Comparison of ENCODE assay signal across 14 mouse cellular contexts in genomic region chr11:116463338-116463737, GRCm38 (mm10). TPM values are rescaled to one million over a fixed set of nuclear protein-coding genes. Genes with fewer than 3 reads are reported as not detected.
DNase-seq lines count a peak whose midpoint lies in the region; ATAC-seq and TF ChIP-seq lines count a peak whose summit lies in the region.
"Had no signal": no experiment of that assay in that cellular context is flagged by ENCODE, and none has a peak within 500 bp of the region (broad histone marks: within the 10 kb centered on the region; RNA-seq: fewer than 3 reads in every experiment).

No protein-coding gene starts in this region.

- DNase-seq in forebrain, embryonic 10.5 days (ENCODE audit: extremely low spot score, low spot score) = no peak
- no peak for DNase-seq in kidney, adult 18-20 months
- DNase-seq in limb, embryonic 14.5 days (ENCODE audit: low spot score) = no peak
- no peak for DNase-seq in urinary bladder, postnatal 25 days (ENCODE audit: low spot score)

- ATAC-seq in forebrain, embryonic 12.5 days (ENCODE audit: low FRiP score) = no peak
- peak; percentile 32; the same call in 1 of the 2 replicates for ATAC-seq in kidney, embryonic 16.5 days (ENCODE audit: low FRiP score, low TSS enrichment)
- 0 out of 2 replicates have a peak, but pooled peaks have one; percentile 14 for ATAC-seq in midbrain, embryonic 13.5 days
- ATAC-seq in midbrain, embryonic 16.5 days = no peak
- ATAC-seq in limb, embryonic 14.5 days (ENCODE audit: low FRiP score, low read depth) = no peak
- ATAC-seq: midbrain, embryonic 15.5 days had no signal

- peaks cover 11% of the 10 kb centered on the region for H3K4me1 ChIP-seq in forebrain, embryonic 10.5 days
- H3K4me1 ChIP-seq in forebrain, embryonic 12.5 days = no peaks in the 10 kb centered on the region
- H3K4me1 ChIP-seq in kidney, embryonic 16.5 days (ENCODE audit: insufficient read depth, low read length) = no peaks in the 10 kb centered on the region
- 0 out of 2 replicates have a peak, but pooled peaks cover 3% of the 10 kb centered on the region for H3K4me1 ChIP-seq in midbrain, embryonic 13.5 days (replicated peaks)
- no peaks in the 10 kb centered on the region for H3K4me1 ChIP-seq in midbrain, embryonic 16.5 days (ENCODE audit: control insufficient read depth, insufficient read depth, low read length)
- peaks cover 3% of the 10 kb centered on the region; the same call in 1 of the 2 replicates for H3K4me1 ChIP-seq in limb, embryonic 14.5 days (ENCODE audit: control insufficient read depth, insufficient read depth, low read length)
- H3K4me1 ChIP-seq: midbrain, embryonic 15.5 days had no signal

- H3K9me3 ChIP-seq in forebrain, embryonic 10.5 days = no peaks in the 10 kb centered on the region
- no peaks in the 10 kb centered on the region for H3K9me3 ChIP-seq in forebrain, embryonic 12.5 days
- H3K9me3 ChIP-seq in kidney, embryonic 16.5 days (ENCODE audit: low read length) = no peaks in the 10 kb centered on the region
- no peaks in the 10 kb centered on the region for H3K9me3 ChIP-seq in midbrain, embryonic 13.5 days
- H3K9me3 ChIP-seq in midbrain, embryonic 16.5 days (replicated peaks; ENCODE audit: control insufficient read depth, low read length, poor library complexity, severe bottlenecking) = no peaks in the 10 kb centered on the region
- H3K9me3 ChIP-seq in limb, embryonic 14.5 days (ENCODE audit: control insufficient read depth, low read length) = no peaks in the 10 kb centered on the region
- H3K9me3 ChIP-seq: G1E; midbrain, embryonic 15.5 days had no signal

- H3K4me3 ChIP-seq in forebrain, embryonic 10.5 days = no peak overlapping the region
- no peak overlapping the region for H3K4me3 ChIP-seq in forebrain, embryonic 12.5 days (replicated peaks)
- H3K4me3 ChIP-seq in kidney, embryonic 16.5 days (ENCODE audit: low read length) = no peak overlapping the region
- no peak overlapping the region for H3K4me3 ChIP-seq in midbrain, embryonic 13.5 days (replicated peaks)
- H3K4me3 ChIP-seq in midbrain, embryonic 16.5 days (ENCODE audit: low read depth, low read length) = no peak overlapping the region
- H3K4me3 ChIP-seq in limb, embryonic 14.5 days (replicated peaks; ENCODE audit: low read length) = no peak overlapping the region
- H3K4me3 ChIP-seq: midbrain, embryonic 15.5 days had no signal

- H3K4me2 ChIP-seq in forebrain, embryonic 12.5 days = no peak overlapping the region
- H3K4me2 ChIP-seq in kidney, embryonic 16.5 days (replicated peaks; ENCODE audit: low read depth, low read length) = no peak overlapping the region
- H3K4me2 ChIP-seq in midbrain, embryonic 13.5 days (replicated peaks) = no peak overlapping the region
- no peak overlapping the region for H3K4me2 ChIP-seq in midbrain, embryonic 16.5 days (ENCODE audit: low read length)
- H3K4me2 ChIP-seq in limb, embryonic 14.5 days (replicated peaks; ENCODE audit: low read depth, low read length, severe bottlenecking) = no peak overlapping the region
- H3K4me2 ChIP-seq: heart, embryonic 11.5 days; midbrain, embryonic 15.5 days had no signal

- H3K36me3 ChIP-seq in forebrain, embryonic 10.5 days (replicated peaks) = no peaks in the 10 kb centered on the region
- H3K36me3 ChIP-seq in forebrain, embryonic 12.5 days (replicated peaks) = no peaks in the 10 kb centered on the region
- H3K36me3 ChIP-seq in kidney, embryonic 16.5 days (ENCODE audit: insufficient read depth, low read length) = no peaks in the 10 kb centered on the region
- H3K36me3 ChIP-seq in midbrain, embryonic 13.5 days = no peaks in the 10 kb centered on the region
- no peaks in the 10 kb centered on the region for H3K36me3 ChIP-seq in midbrain, embryonic 16.5 days (ENCODE audit: control insufficient read depth, insufficient read depth, low read length)
- H3K36me3 ChIP-seq in limb, embryonic 14.5 days (ENCODE audit: control insufficient read depth, insufficient read depth, low read length) = no peaks in the 10 kb centered on the region
- H3K36me3 ChIP-seq: G1E; midbrain, embryonic 15.5 days had no signal

- H3K27me3 ChIP-seq in forebrain, embryonic 10.5 days (ENCODE audit: poor library complexity, severe bottlenecking) = no peaks in the 10 kb centered on the region
- no peaks in the 10 kb centered on the region for H3K27me3 ChIP-seq in forebrain, embryonic 12.5 days
- H3K27me3 ChIP-seq in kidney, embryonic 16.5 days (ENCODE audit: insufficient read depth, low read length) = no peaks in the 10 kb centered on the region
- no peaks in the 10 kb centered on the region for H3K27me3 ChIP-seq in midbrain, embryonic 13.5 days
- H3K27me3 ChIP-seq in midbrain, embryonic 16.5 days (ENCODE audit: control insufficient read depth, insufficient read depth, low read depth, low read length) = no peaks in the 10 kb centered on the region
- no peaks in the 10 kb centered on the region for H3K27me3 ChIP-seq in limb, embryonic 14.5 days (ENCODE audit: control insufficient read depth, insufficient read depth, low read length)
- H3K27me3 ChIP-seq: midbrain, embryonic 15.5 days had no signal

- peak overlapping the region; percentile 60 for H3K27ac ChIP-seq in forebrain, embryonic 10.5 days
- no peak overlapping the region for H3K27ac ChIP-seq in forebrain, embryonic 12.5 days
- H3K27ac ChIP-seq in kidney, embryonic 16.5 days (ENCODE audit: low read length) = no peak overlapping the region
- no peak overlapping the region for H3K27ac ChIP-seq in midbrain, embryonic 13.5 days
- no peak overlapping the region for H3K27ac ChIP-seq in midbrain, embryonic 16.5 days (ENCODE audit: low read length)
- no peak overlapping the region for H3K27ac ChIP-seq in limb, embryonic 14.5 days (replicated peaks; ENCODE audit: low read depth, low read length)
- H3K27ac ChIP-seq: midbrain, embryonic 15.5 days had no signal

- H3K9ac ChIP-seq in forebrain, embryonic 12.5 days = no peak overlapping the region
- H3K9ac ChIP-seq in kidney, embryonic 16.5 days (replicated peaks; ENCODE audit: low read length) = no peak overlapping the region
- H3K9ac ChIP-seq in midbrain, embryonic 13.5 days (replicated peaks) = 0 out of 2 replicates have a peak overlapping the region, but pooled peaks have one; percentile 36
- no peak overlapping the region for H3K9ac ChIP-seq in midbrain, embryonic 16.5 days (ENCODE audit: low read depth, low read length)
- 0 out of 2 replicates have a peak overlapping the region, but pooled peaks have one; percentile 16 for H3K9ac ChIP-seq in limb, embryonic 14.5 days (ENCODE audit: low read depth, low read length, severe bottlenecking)
- H3K9ac ChIP-seq: midbrain, embryonic 15.5 days had no signal

- WGBS in forebrain, embryonic 10.5 days = 66% methylated on average over 5 of the region's 5 CpGs
- WGBS in forebrain, embryonic 12.5 days = 61% methylated on average over 5 of the region's 5 CpGs
- WGBS in kidney, embryonic 16.5 days = 69% methylated on average over 5 of the region's 5 CpGs
- WGBS in midbrain, embryonic 13.5 days = 65% methylated on average over 5 of the region's 5 CpGs
- WGBS in midbrain, embryonic 16.5 days = 58% methylated on average over 5 of the region's 5 CpGs
- 59% methylated on average over 5 of the region's 5 CpGs for WGBS in limb, embryonic 14.5 days

- no peak for TF ChIP-seq POLR2A in limb, embryonic 14.5 days (IDR thresholded peaks at IDR 0.05; ENCODE audit: borderline replicate concordance, extremely low read depth, insufficient read depth, insufficient read length)

RNA-seq across cellular contexts. Expression of gene Qrich2, which starts 2.7 kb away (rescaled TPM):
- polyA plus RNA-seq in forebrain, embryonic 10.5 days (2016; fragmentation: Nextera tagmentation; extraction: Ambion mirVana) = 0.16 and 0.24 TPM in 2 replicates
- not detected in 2 replicates for polyA plus RNA-seq in forebrain, embryonic 12.5 days (2016; fragmentation: Nextera tagmentation; extraction: Ambion mirVana)
- polyA plus RNA-seq in kidney, embryonic 16.5 days (2015; fragmentation: Nextera tagmentation; extraction: Ambion mirVana) = 0.15 and 0.32 TPM in 2 replicates
- polyA plus RNA-seq in midbrain, embryonic 13.5 days (2015; fragmentation: Nextera tagmentation; extraction: Ambion mirVana) = not detected in 2 replicates
- polyA plus RNA-seq in midbrain, embryonic 16.5 days (2015; fragmentation: Nextera tagmentation; extraction: Ambion mirVana) = 0.08 TPM in 1 of 2 replicates, not detected in the other
- 0.09 and 0.33 TPM in 2 replicates for polyA plus RNA-seq in limb, embryonic 14.5 days (2012; rRNA removed)
- polyA plus RNA-seq in limb, embryonic 14.5 days (2014; fragmentation: Nextera tagmentation; extraction: Ambion mirVana) = 0.17 and 0.36 TPM in 2 replicates
- polyA plus RNA-seq: CD4-positive, CD25-positive, alpha-beta regulatory T cell, adult 4 months; forebrain, embryonic 14.5 days; midbrain, embryonic 15.5 days; stomach, embryonic 14.5 days had no signal

RNA-seq across cellular contexts. Expression of gene Ubald2, which starts 29.4 kb away (rescaled TPM):
- polyA plus RNA-seq in forebrain, embryonic 10.5 days (2016; fragmentation: Nextera tagmentation; extraction: Ambion mirVana) = 31.6 and 33.1 TPM in 2 replicates
- polyA plus RNA-seq in forebrain, embryonic 12.5 days (2016; fragmentation: Nextera tagmentation; extraction: Ambion mirVana) = 50.9 and 59.6 TPM in 2 replicates
- polyA plus RNA-seq in kidney, embryonic 16.5 days (2015; fragmentation: Nextera tagmentation; extraction: Ambion mirVana) = 51.2 and 51.4 TPM in 2 replicates
- 47.7 and 50.3 TPM in 2 replicates for polyA plus RNA-seq in midbrain, embryonic 13.5 days (2015; fragmentation: Nextera tagmentation; extraction: Ambion mirVana)
- polyA plus RNA-seq in midbrain, embryonic 16.5 days (2015; fragmentation: Nextera tagmentation; extraction: Ambion mirVana) = 36.2 and 36.3 TPM in 2 replicates
- polyA plus RNA-seq in limb, embryonic 14.5 days (2012; rRNA removed) = 131 and 148 TPM in 2 replicates
- 46.2 and 48.6 TPM in 2 replicates for polyA plus RNA-seq in limb, embryonic 14.5 days (2014; fragmentation: Nextera tagmentation; extraction: Ambion mirVana)

RNA-seq across cellular contexts. Expression of gene Prpsap1, which starts 30.7 kb away (rescaled TPM):
- 200 and 209 TPM in 2 replicates for polyA plus RNA-seq in forebrain, embryonic 10.5 days (2016; fragmentation: Nextera tagmentation; extraction: Ambion mirVana)
- 174 and 176 TPM in 2 replicates for polyA plus RNA-seq in forebrain, embryonic 12.5 days (2016; fragmentation: Nextera tagmentation; extraction: Ambion mirVana)
- 217 and 226 TPM in 2 replicates for polyA plus RNA-seq in kidney, embryonic 16.5 days (2015; fragmentation: Nextera tagmentation; extraction: Ambion mirVana)
- 175 and 187 TPM in 2 replicates for polyA plus RNA-seq in midbrain, embryonic 13.5 days (2015; fragmentation: Nextera tagmentation; extraction: Ambion mirVana)
- 177 and 198 TPM in 2 replicates for polyA plus RNA-seq in midbrain, embryonic 16.5 days (2015; fragmentation: Nextera tagmentation; extraction: Ambion mirVana)
- 134 and 144 TPM in 2 replicates for polyA plus RNA-seq in limb, embryonic 14.5 days (2012; rRNA removed)
- 148 and 157 TPM in 2 replicates for polyA plus RNA-seq in limb, embryonic 14.5 days (2014; fragmentation: Nextera tagmentation; extraction: Ambion mirVana)

RNA-seq across cellular contexts. Expression of gene Rnf157, which starts 50.5 kb away (rescaled TPM):
- polyA plus RNA-seq in forebrain, embryonic 10.5 days (2016; fragmentation: Nextera tagmentation; extraction: Ambion mirVana) = 5.5 and 5.7 TPM in 2 replicates
- 23.3 and 36.8 TPM in 2 replicates for polyA plus RNA-seq in forebrain, embryonic 12.5 days (2016; fragmentation: Nextera tagmentation; extraction: Ambion mirVana)
- polyA plus RNA-seq in kidney, embryonic 16.5 days (2015; fragmentation: Nextera tagmentation; extraction: Ambion mirVana) = 6.1 and 6.8 TPM in 2 replicates
- 25.7 and 31.3 TPM in 2 replicates for polyA plus RNA-seq in midbrain, embryonic 13.5 days (2015; fragmentation: Nextera tagmentation; extraction: Ambion mirVana)
- 32.3 and 41.8 TPM in 2 replicates for polyA plus RNA-seq in midbrain, embryonic 16.5 days (2015; fragmentation: Nextera tagmentation; extraction: Ambion mirVana)
- polyA plus RNA-seq in limb, embryonic 14.5 days (2012; rRNA removed) = 20.1 and 23.2 TPM in 2 replicates
- polyA plus RNA-seq in limb, embryonic 14.5 days (2014; fragmentation: Nextera tagmentation; extraction: Ambion mirVana) = 17.3 and 19.7 TPM in 2 replicates

Comparison
In these comparisons a context has a peak if more than half of its experiments do, and no peak if none do; other contexts are left out.
1. ATAC-seq: peak in kidney, embryonic 16.5 days (single experiment) and midbrain, embryonic 13.5 days (single experiment); none in forebrain, embryonic 12.5 days (single experiment), midbrain, embryonic 16.5 days (single experiment) and limb, embryonic 14.5 days (single experiment).
2. H3K9ac ChIP-seq: peak in midbrain, embryonic 13.5 days (single experiment) and limb, embryonic 14.5 days (single experiment); none in forebrain, embryonic 12.5 days (single experiment), kidney, embryonic 16.5 days (single experiment) and midbrain, embryonic 16.5 days (single experiment).